Mouse (Mus musculus) intestine, embryonic 15.5 days (tissue): ENCODE measurements around the gene Klc3. TPM values are rescaled to one million over a fixed set of nuclear protein-coding genes. Genes with fewer than 3 reads are reported as not detected.

Experiments used
- ATAC-seq: fragments of 200-750 bp; cut with Nextera tagmentation; 2 replicates; pipeline ENCODE4 v1.8.0; 2017; ENCODE audit warnings: moderate TSS enrichment, moderate library complexity
- H3K27ac ChIP-seq: fragments of 300-500 bp; sonication (generic); 2 replicates; pipeline ENCODE4 v1.5.1; 2015; ENCODE audit warnings: mild to moderate bottlenecking, inconsistent platforms
- H3K27me3 ChIP-seq: fragments of 300-500 bp; sonication (generic); replicated peaks from 2 replicates; pipeline ENCODE4 v1.6.1; 2015; ENCODE audit warnings: inconsistent platforms
- H3K36me3 ChIP-seq: fragments of 300-500 bp; sonication (generic); 2 replicates; pipeline ENCODE4 v1.6.1; 2015; ENCODE audit warnings: inconsistent platforms
- H3K4me1 ChIP-seq: fragments of 300-500 bp; sonication (generic); replicated peaks from 2 replicates; pipeline ENCODE4 v1.6.1; 2015; ENCODE audit warnings: inconsistent platforms
- H3K4me2 ChIP-seq: fragments of 300-500 bp; sonication (generic); replicated peaks from 2 replicates; pipeline ENCODE4 v1.6.1; 2015; ENCODE audit warnings: mild to moderate bottlenecking, inconsistent platforms
- H3K4me3 ChIP-seq: fragments of 300-500 bp; sonication (generic); replicated peaks from 2 replicates; pipeline ENCODE4 v1.5.1; 2015; ENCODE audit warnings: inconsistent platforms
- H3K9ac ChIP-seq: fragments of 300-500 bp; sonication (generic); 2 replicates; pipeline ENCODE4 v1.6.1; 2015; ENCODE audit warnings: inconsistent platforms
- H3K9me3 ChIP-seq: fragments of 300-500 bp; sonication (generic); 2 replicates; pipeline ENCODE4 v1.6.1; 2016; ENCODE audit warnings: inconsistent platforms
- WGBS: fragments of 180-500 bp; shearing (Covaris S2); methylation state at CpG from one replicate; pipeline ENCODE4 v1.1.7; 2015; 5-methylcytosine and 5-hydroxymethylcytosine counted together
- polyA plus RNA-seq: library from polyadenylated mRNA; unstranded; fragments of >200 nt; fragmentation: Nextera tagmentation; extraction: Ambion mirVana; gene quantifications from 2 replicates; pipeline ENCODE4 v1.2.1, GENCODE M21; 2015

Klc3 gene
- polyA plus RNA-seq, 1 experiment from 2014 or later: 3.7 TPM

DNA sequence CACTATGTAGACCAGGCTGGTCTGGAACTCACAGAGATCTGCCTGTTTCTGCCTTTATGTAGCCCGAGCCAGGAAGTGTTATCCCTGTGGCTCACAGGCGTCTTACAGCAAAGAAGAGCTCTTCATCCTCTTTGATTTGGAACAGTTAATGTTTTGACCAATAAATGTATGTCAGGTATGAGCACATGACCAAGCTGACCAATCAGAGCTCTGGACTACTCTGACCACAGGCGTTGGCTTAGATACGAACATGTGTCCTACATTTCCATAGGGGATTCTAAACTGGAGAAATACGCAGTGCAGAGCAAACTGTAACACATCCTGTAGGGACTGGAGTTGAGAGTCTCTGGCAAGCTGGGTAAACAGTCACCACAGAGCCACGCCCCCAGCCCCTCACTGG lies 23.0 kb upstream of the Klc3 start:
- Histone ChIP-seq H3K36me3 (peaks cover 35% of the 10 kb centered on the region), H3K4me1 (no peaks in the 10 kb centered on the region), H3K27ac (no peak overlapping the region), H3K4me2 (no peak overlapping the region), H3K9me3 (no peaks in the 10 kb centered on the region), H3K9ac (no peak overlapping the region), H3K4me3 (no peak overlapping the region), H3K27me3 (peaks cover 3% of the 10 kb centered on the region; the same call in 1 of the 2 replicates)
- WGBS: 89% methylated on average over 6 of the region's 6 CpGs
- ATAC-seq: no peak

DNA sequence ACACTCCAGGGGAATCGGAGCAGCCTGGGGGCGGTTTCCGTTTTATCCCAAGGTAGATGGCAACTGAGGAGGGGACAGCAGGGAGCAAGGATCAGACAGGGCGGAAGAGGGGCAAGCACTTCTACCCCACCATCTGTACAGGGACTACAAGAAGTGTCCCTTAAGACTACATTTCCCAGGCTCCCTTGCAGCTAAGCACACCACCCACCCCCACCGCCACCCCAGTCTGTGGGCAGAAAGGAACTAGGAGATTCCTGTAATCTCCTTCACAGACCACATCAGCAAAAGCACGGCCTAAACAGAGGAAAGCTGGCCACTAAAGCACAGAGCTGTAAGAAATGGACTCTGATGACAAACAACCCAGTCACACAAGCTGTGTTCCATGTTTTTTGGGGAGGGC lies 22.4 kb upstream of the Klc3 start:
- H3K4me2 ChIP-seq: no peak overlapping the region
- no peaks in the 10 kb centered on the region for H3K9me3 ChIP-seq
- WGBS: 84% methylated on average over 6 of the region's 6 CpGs
- H3K4me3 ChIP-seq: no peak overlapping the region
- no peak overlapping the region for H3K27ac ChIP-seq
- no peaks in the 10 kb centered on the region for H3K4me1 ChIP-seq
- peaks cover 4% of the 10 kb centered on the region; the same call in 1 of the 2 replicates for H3K27me3 ChIP-seq
- H3K9ac ChIP-seq: no peak overlapping the region
- peaks cover 30% of the 10 kb centered on the region for H3K36me3 ChIP-seq
- no peak for ATAC-seq

DNA sequence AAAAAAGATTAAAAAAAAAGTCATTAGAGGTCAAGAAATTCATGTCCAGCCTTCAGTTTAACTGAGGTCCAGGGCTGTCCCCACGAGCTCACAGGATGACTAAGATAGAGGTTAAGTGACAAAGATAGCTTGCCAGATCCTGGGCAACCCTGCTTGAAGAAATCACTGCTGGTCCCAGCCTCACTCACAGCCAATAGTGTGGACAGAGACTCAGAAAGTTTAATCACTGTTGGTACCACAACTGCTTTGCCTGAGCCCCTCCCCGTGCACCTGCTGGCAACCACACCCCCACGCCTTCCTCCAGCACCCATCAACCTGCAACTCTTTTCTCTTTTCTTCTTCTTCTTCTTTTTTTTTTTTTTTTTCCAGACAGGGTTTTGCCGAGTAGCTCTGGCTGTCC lies 20.1 kb upstream of the Klc3 start:
- ATAC-seq: no peak
- H3K27ac ChIP-seq: no peak overlapping the region
- 0 out of 2 replicates have a peak, but pooled peaks cover 4% of the 10 kb centered on the region for H3K4me1 ChIP-seq
- peaks cover 14% of the 10 kb centered on the region for H3K27me3 ChIP-seq
- no peak overlapping the region for H3K9ac ChIP-seq
- 65% methylated on average over 4 of the region's 4 CpGs for WGBS
- H3K36me3 ChIP-seq: peaks cover 17% of the 10 kb centered on the region
- H3K4me3 ChIP-seq: no peak overlapping the region
- no peak overlapping the region for H3K4me2 ChIP-seq
- no peaks in the 10 kb centered on the region for H3K9me3 ChIP-seq

- no peak for ATAC-seq
- WGBS: 88% methylated on average over 3 of the region's 3 CpGs
- no peak overlapping the region for H3K27ac ChIP-seq
Measured at GRCm38 (mm10) chr7:19423083-19423482, 19.2 kb upstream of the Klc3 start.

GRCm38 (mm10) chr7:19420821-19421636 lies 17.1 kb upstream of the Klc3 start:
- WGBS: 12% methylated on average over 43 of the region's 43 CpGs
- Histone ChIP-seq H3K27ac (no peak overlapping the region), H3K9me3 (no peaks in the 10 kb centered on the region), H3K4me1 (0 out of 2 replicates have a peak, but pooled peaks cover 4% of the 10 kb centered on the region), H3K4me3 (peak overlapping the region; percentile 26), H3K9ac (no peak overlapping the region), H3K4me2 (peak overlapping the region; percentile 64), H3K36me3 (peaks cover under 1% of the 10 kb centered on the region; the same call in 1 of the 2 replicates), H3K27me3 (peaks cover 16% of the 10 kb centered on the region)
- peak; percentile 98 for ATAC-seq

More at GRCm38 (mm10) chr7:19423083-19423482, 19.2 kb upstream of the Klc3 start:
- H3K9me3 ChIP-seq: no peaks in the 10 kb centered on the region
- peaks cover 16% of the 10 kb centered on the region for H3K27me3 ChIP-seq
- no peak overlapping the region for H3K4me3 ChIP-seq
- H3K9ac ChIP-seq: no peak overlapping the region
- H3K36me3 ChIP-seq: peaks cover 17% of the 10 kb centered on the region; the same call in 1 of the 2 replicates
- no peak overlapping the region for H3K4me2 ChIP-seq
- H3K4me1 ChIP-seq: 0 out of 2 replicates have a peak, but pooled peaks cover 4% of the 10 kb centered on the region

DNA sequence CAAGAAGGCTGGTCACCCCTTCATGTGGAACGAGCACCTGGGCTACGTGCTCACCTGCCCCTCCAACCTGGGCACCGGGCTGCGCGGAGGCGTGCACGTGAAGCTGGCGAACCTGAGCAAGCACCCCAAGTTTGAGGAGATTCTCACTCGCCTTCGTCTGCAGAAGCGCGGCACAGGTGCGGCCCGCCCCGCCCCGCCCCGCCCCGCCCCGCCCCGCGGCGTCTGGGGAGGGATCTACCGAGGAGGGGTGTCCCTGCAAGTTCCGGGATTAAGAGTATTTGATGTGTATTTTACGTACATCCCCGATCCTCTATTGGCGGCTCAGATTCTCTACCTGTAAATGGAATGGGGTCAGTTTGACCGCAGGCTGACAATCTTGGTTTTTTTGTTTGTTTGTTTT lies 16.2 kb upstream of the Klc3 start:
- Histone ChIP-seq H3K4me3 (no peak overlapping the region), H3K27ac (no peak overlapping the region), H3K27me3 (peaks cover 16% of the 10 kb centered on the region), H3K9me3 (no peaks in the 10 kb centered on the region), H3K36me3 (no peaks in the 10 kb centered on the region), H3K9ac (no peak overlapping the region), H3K4me2 (peak overlapping the region; percentile 53), H3K4me1 (0 out of 2 replicates have a peak, but pooled peaks cover 4% of the 10 kb centered on the region)
- 6% methylated on average over 28 of the region's 28 CpGs for WGBS
- ATAC-seq: 0 out of 2 replicates have a peak, but pooled peaks have one; percentile 29

DNA sequence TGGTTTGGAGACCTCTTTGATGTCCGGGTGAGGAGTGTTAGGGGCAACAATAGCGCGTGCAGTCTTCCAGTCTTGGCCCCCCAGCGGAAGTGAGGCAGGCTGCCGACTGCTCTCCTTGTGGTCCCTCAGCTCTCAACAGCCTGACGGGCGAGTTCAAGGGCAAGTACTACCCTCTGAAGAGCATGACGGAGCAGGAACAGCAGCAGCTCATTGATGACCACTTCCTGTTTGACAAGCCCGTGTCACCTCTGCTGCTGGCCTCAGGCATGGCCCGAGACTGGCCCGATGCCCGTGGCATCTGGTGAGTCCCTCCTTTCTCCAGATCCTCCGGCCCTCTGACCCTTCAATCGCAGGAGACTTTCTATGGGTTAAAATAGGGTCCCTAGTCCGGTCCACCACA lies 12.7 kb upstream of the Klc3 start:
- no peak overlapping the region for H3K27ac ChIP-seq
- ATAC-seq: no peak
- H3K36me3 ChIP-seq: no peaks in the 10 kb centered on the region
- no peak overlapping the region for H3K4me2 ChIP-seq
- H3K4me3 ChIP-seq: no peak overlapping the region
- H3K4me1 ChIP-seq: 0 out of 2 replicates have a peak, but pooled peaks cover 4% of the 10 kb centered on the region
- 68% methylated on average over 15 of the region's 15 CpGs for WGBS
- H3K27me3 ChIP-seq: peaks cover 14% of the 10 kb centered on the region
- H3K9ac ChIP-seq: no peak overlapping the region
- no peaks in the 10 kb centered on the region for H3K9me3 ChIP-seq

- H3K27me3 ChIP-seq: peaks cover 2% of the 10 kb centered on the region; the same call in 1 of the 2 replicates
- ATAC-seq: no peak
- whole genome bisulfite sequencing: 76% methylated on average over 3 of the region's 3 CpGs
- no peak overlapping the region for H3K9ac ChIP-seq
- H3K4me1 ChIP-seq: no peaks in the 10 kb centered on the region
- H3K4me2 ChIP-seq: no peak overlapping the region
- no peak overlapping the region for H3K4me3 ChIP-seq
- H3K36me3 ChIP-seq: no peaks in the 10 kb centered on the region
- no peak overlapping the region for H3K27ac ChIP-seq
- no peaks in the 10 kb centered on the region for H3K9me3 ChIP-seq
Measured at GRCm38 (mm10) chr7:19413525-19413924, 9.6 kb upstream of the Klc3 start.

GRCm38 (mm10) chr7:19411783-19412182 lies 7.9 kb upstream of the Klc3 start:
- H3K36me3 ChIP-seq: no peaks in the 10 kb centered on the region
- H3K9ac ChIP-seq: no peak overlapping the region
- no peak overlapping the region for H3K27ac ChIP-seq
- H3K27me3 ChIP-seq: peaks cover 2% of the 10 kb centered on the region; the same call in 1 of the 2 replicates
- no peak for ATAC-seq
- no peak overlapping the region for H3K4me2 ChIP-seq
- H3K9me3 ChIP-seq: no peaks in the 10 kb centered on the region
- WGBS: 81% methylated on average over 5 of the region's 5 CpGs
- no peaks in the 10 kb centered on the region for H3K4me1 ChIP-seq
- no peak overlapping the region for H3K4me3 ChIP-seq

- WGBS: 83% methylated on average over 11 of the region's 11 CpGs
- H3K4me2 ChIP-seq: no peak overlapping the region
- no peaks in the 10 kb centered on the region for H3K36me3 ChIP-seq
- no peak overlapping the region for H3K9ac ChIP-seq
- peaks cover 2% of the 10 kb centered on the region; the same call in 1 of the 2 replicates for H3K27me3 ChIP-seq
- no peak overlapping the region for H3K4me3 ChIP-seq
- no peak overlapping the region for H3K27ac ChIP-seq
- H3K4me1 ChIP-seq: no peaks in the 10 kb centered on the region
- peak; percentile 27; the same call in 1 of the 2 replicates for ATAC-seq
- no peaks in the 10 kb centered on the region for H3K9me3 ChIP-seq
Measured at GRCm38 (mm10) chr7:19410766-19411344, 7.0 kb upstream of the Klc3 start.

GRCm38 (mm10) chr7:19409753-19410152 lies 5.8 kb upstream of the Klc3 start:
- 0 out of 2 replicates have a peak, but pooled peaks cover 2% of the 10 kb centered on the region for H3K4me1 ChIP-seq
- 42% methylated on average over 6 of the region's 6 CpGs for WGBS

GRCm38 (mm10) chr7:19405417-19405816 lies 1.5 kb upstream of the Klc3 start:
- Histone ChIP-seq H3K4me1 (peaks cover 9% of the 10 kb centered on the region; the same call in 1 of the 2 replicates), H3K27ac (no peak overlapping the region), H3K9ac (no peak overlapping the region), H3K36me3 (no peaks in the 10 kb centered on the region), H3K27me3 (peaks cover 30% of the 10 kb centered on the region), H3K9me3 (no peaks in the 10 kb centered on the region), H3K4me3 (0 out of 2 replicates have a peak overlapping the region, but pooled peaks have one; percentile 11), H3K4me2 (peak overlapping the region; percentile 49)
- WGBS: 3% methylated on average over 19 of the region's 19 CpGs
- ATAC-seq: peak; percentile 53

More at GRCm38 (mm10) chr7:19409753-19410152, 5.8 kb upstream of the Klc3 start:
- peaks cover 8% of the 10 kb centered on the region; the same call in 1 of the 2 replicates for H3K27me3 ChIP-seq
- no peak overlapping the region for H3K4me3 ChIP-seq
- H3K9me3 ChIP-seq: no peaks in the 10 kb centered on the region
- H3K4me2 ChIP-seq: no peak overlapping the region
- H3K27ac ChIP-seq: no peak overlapping the region
- ATAC-seq: no peak
- no peak overlapping the region for H3K9ac ChIP-seq
- H3K36me3 ChIP-seq: no peaks in the 10 kb centered on the region
